Mouse (Mus musculus) hindbrain, postnatal 0 days (tissue): Measurements from ENCODE around the gene Gse1. TPM values are rescaled to one million over a fixed set of nuclear protein-coding genes. Genes with fewer than 3 reads are reported as not detected.

Source experiments
- ATAC-seq: fragments of 200-750 bp; cut with Nextera tagmentation; 2 replicates; pipeline ENCODE4 v1.8.0; 2017; ENCODE audit warnings: mild to moderate bottlenecking, moderate TSS enrichment, moderate library complexity
- DNase-seq: peaks from one replicate; pipeline ENCODE4 v3.0.0-alpha.2; 2015; ENCODE audit warnings: low spot score
- H3K27ac ChIP-seq: fragments of 300-500 bp; sonication (generic); 2 replicates; pipeline ENCODE4 v1.5.1; 2014; ENCODE audit warnings: mild to moderate bottlenecking
- H3K27me3 ChIP-seq: fragments of 300-500 bp; sonication (generic); 2 replicates; pipeline ENCODE4 v1.6.1; 2014; ENCODE audit warnings: low read length, mixed read lengths; ENCODE audit not compliant: insufficient read depth
- H3K36me3 ChIP-seq: fragments of 300-500 bp; sonication (generic); 2 replicates; pipeline ENCODE4 v1.6.1; 2014; ENCODE audit warnings: low read length, mixed read lengths; ENCODE audit not compliant: insufficient read depth
- H3K4me1 ChIP-seq: fragments of 300-500 bp; sonication (generic); 2 replicates; pipeline ENCODE4 v1.6.1; 2014; ENCODE audit warnings: antibody characterized with exemption, low read length, mixed read lengths; ENCODE audit not compliant: insufficient read depth
- H3K4me2 ChIP-seq: fragments of 300-500 bp; sonication (generic); 2 replicates; pipeline ENCODE4 v1.6.1; 2014; ENCODE audit warnings: low read depth, mild to moderate bottlenecking, low read length, moderate library complexity, mixed read lengths
- H3K4me3 ChIP-seq: fragments of 300-500 bp; sonication (generic); 2 replicates; pipeline ENCODE4 v1.5.1; 2014; ENCODE audit warnings: low read length
- H3K9ac ChIP-seq: fragments of 300-500 bp; sonication (generic); replicated peaks from 2 replicates; pipeline ENCODE4 v1.6.1; 2014; ENCODE audit warnings: mild to moderate bottlenecking, low read length, moderate library complexity, mixed read lengths
- H3K9me3 ChIP-seq: fragments of 300-500 bp; sonication (generic); 2 replicates; pipeline ENCODE4 v1.6.1; 2016; ENCODE audit warnings: low read length, mixed read lengths
- CTCF ChIP-seq: IDR thresholded peaks from 2 replicates; pipeline ENCODE4 v1.5.1; 2016; ENCODE audit warnings: antibody characterized with exemption, control low read depth, low read depth
- WGBS: fragments of 180-500 bp; shearing (Covaris S2); extraction: QIAGEN DNeasy Blood & Tissue Kit; methylation state at CpG from one replicate; pipeline ENCODE4 v1.1.7; 2014; 5-methylcytosine and 5-hydroxymethylcytosine counted together
- polyA plus RNA-seq: library from polyadenylated mRNA; unstranded; fragments of >200 nt; fragmentation: Nextera tagmentation; extraction: Ambion mirVana; gene quantifications from 2 replicates; pipeline ENCODE4 v1.2.1, GENCODE M21; 2015
- total RNA-seq: library from RNA; depleted of rRNA; stranded (reverse); fragments of >200 nt; gene quantifications from 2 replicates; pipeline ENCODE4 v1.2.3, GENCODE M21; 2014

The Gse1 gene
- total and polyA plus RNA-seq, 2 experiments from 2014 or later: 13.4 to 48.3 TPM

- ATAC-seq (no peak), DNase-seq (no peak)
- H3K27me3 ChIP-seq: no peaks in the 10 kb centered on the region
- H3K9me3 ChIP-seq: no peaks in the 10 kb centered on the region
- H3K9ac ChIP-seq: no peak overlapping the region
- WGBS: 45% methylated on average over 4 of the region's 4 CpGs
- no peak overlapping the region for H3K4me2 ChIP-seq
- H3K4me1 ChIP-seq: peaks cover 46% of the 10 kb centered on the region
- H3K4me3 ChIP-seq: no peak overlapping the region
- H3K27ac ChIP-seq: peak overlapping the region; percentile 76
- no peaks in the 10 kb centered on the region for H3K36me3 ChIP-seq
- no peak for TF ChIP-seq CTCF
Measured at GRCm38 (mm10) chr8:120424829-120425198, 196.6 kb downstream of the Gse1 start.

DNA sequence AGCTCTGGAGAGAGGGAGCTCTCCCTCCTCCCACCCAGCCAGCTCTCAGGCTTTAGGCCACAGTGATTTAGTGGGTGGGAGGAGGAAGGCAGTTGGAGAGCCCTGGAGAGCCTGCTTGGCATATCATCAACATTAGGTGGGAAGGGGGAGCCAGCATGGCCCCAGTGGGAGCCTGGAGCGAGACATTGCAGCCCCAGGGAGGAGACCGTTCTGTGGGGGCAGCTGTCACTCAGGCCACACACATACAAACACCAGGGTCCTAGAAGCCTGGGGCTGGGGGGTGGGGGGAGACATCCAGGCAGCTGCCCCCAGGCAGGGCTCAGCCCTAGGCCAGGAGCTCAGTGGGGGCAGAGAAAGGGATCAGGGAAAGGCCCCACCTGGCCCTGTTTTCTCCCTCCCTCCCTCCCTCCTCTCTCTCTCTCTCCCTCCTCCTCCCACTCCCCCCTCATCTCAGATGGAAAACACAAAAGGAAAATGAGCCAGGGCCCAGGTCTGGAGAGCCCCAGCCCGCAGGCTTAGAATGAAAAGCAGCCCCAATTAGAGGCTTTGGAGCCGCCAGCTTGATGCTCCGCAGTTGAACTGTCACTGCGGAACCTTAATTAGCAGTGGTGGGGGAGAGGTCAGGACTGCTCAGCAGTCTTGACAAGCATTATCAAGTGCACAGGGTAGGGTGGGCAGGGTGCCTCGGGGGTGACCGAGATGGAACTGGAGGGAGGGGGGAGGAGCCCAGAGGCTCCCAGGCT lies 197.1 kb downstream of the Gse1 start:
- peak; percentile 79 for DNase-seq
- 20% methylated on average over 8 of the region's 8 CpGs for WGBS
- Histone ChIP-seq H3K27me3 (no peaks in the 10 kb centered on the region), H3K9ac (0 out of 2 replicates have a peak overlapping the region, but pooled peaks have one; percentile 17), H3K4me2 (no peak overlapping the region), H3K27ac (peak overlapping the region; percentile 76), H3K36me3 (no peaks in the 10 kb centered on the region), H3K9me3 (no peaks in the 10 kb centered on the region), H3K4me3 (no peak overlapping the region), H3K4me1 (peaks cover 46% of the 10 kb centered on the region)
- TF ChIP-seq CTCF: 0 out of 2 replicates have a peak, but pooled peaks have one; percentile 7
- peak; percentile 54 for ATAC-seq

DNA sequence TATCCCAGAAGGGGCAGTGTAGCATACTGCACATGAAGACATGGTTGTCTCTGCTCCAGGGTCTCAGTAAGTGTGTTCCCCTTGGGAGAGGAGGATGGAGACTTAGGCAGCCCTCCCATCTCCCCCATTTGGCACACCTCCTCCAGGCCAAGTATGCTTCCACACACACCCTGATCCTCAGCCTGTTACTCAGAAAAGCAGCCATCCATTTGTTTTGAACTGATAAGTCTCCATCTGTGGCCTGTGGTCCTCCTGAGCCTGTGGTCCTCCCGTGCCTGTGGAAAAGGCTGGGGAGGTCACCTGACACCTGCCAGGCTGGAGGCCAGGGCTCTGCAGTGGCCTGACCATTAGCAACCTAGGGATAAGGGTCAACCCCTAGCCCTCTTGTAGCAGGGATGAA lies 197.8 kb downstream of the Gse1 start:
- H3K4me2 ChIP-seq: no peak overlapping the region
- H3K27me3 ChIP-seq: no peaks in the 10 kb centered on the region
- H3K27ac ChIP-seq: peak overlapping the region; percentile 76
- no peaks in the 10 kb centered on the region for H3K36me3 ChIP-seq
- peaks cover 46% of the 10 kb centered on the region for H3K4me1 ChIP-seq
- H3K9ac ChIP-seq: no peak overlapping the region
- WGBS: 52% methylated on average over 1 of the region's 1 CpGs
- no peak overlapping the region for H3K4me3 ChIP-seq
- no peaks in the 10 kb centered on the region for H3K9me3 ChIP-seq
- no peak for TF ChIP-seq CTCF
- no peak for ATAC-seq
- DNase-seq: no peak

- TF ChIP-seq CTCF: no peak
- H3K27me3 ChIP-seq: no peaks in the 10 kb centered on the region
- H3K4me3 ChIP-seq: no peak overlapping the region
- ATAC-seq (no peak), DNase-seq (peak; percentile 65)
- H3K27ac ChIP-seq: peak overlapping the region; percentile 76
- H3K4me1 ChIP-seq: peaks cover 39% of the 10 kb centered on the region
- H3K9me3 ChIP-seq: no peaks in the 10 kb centered on the region
- H3K4me2 ChIP-seq: no peak overlapping the region
- H3K9ac ChIP-seq: no peak overlapping the region; the same call in 1 of the 2 replicates
- 34% methylated on average over 20 of the region's 20 CpGs for WGBS
- no peaks in the 10 kb centered on the region for H3K36me3 ChIP-seq
Measured at GRCm38 (mm10) chr8:120426622-120427385, 198.5 kb downstream of the Gse1 start.

DNA sequence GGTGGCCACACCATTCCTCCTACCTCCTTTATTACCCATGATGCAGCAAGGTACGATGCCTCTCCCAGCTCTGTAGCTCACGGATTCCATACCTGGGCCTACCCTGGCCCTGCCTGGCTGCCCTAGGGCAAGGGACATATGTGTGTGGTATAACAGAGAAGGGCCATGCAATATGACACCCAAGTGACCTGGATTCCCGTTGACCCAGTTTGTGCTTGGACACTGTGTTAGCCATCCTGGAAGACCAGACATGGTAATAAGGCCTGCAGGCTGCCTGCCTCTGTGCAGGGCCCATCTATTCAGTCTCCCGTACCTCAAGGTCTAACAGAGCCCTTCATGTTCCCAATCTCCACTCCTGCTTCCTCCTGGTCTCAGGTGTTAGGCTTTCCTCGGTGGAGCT lies 200.2 kb downstream of the Gse1 start:
- ATAC-seq (no peak), DNase-seq (no peak)
- 89% methylated on average over 5 of the region's 5 CpGs for WGBS
- H3K9me3 ChIP-seq: no peaks in the 10 kb centered on the region
- H3K4me3 ChIP-seq: no peak overlapping the region
- no peaks in the 10 kb centered on the region for H3K27me3 ChIP-seq
- H3K4me1 ChIP-seq: peaks cover 33% of the 10 kb centered on the region
- no peak overlapping the region for H3K4me2 ChIP-seq
- no peak overlapping the region for H3K27ac ChIP-seq
- no peak overlapping the region for H3K9ac ChIP-seq
- no peaks in the 10 kb centered on the region for H3K36me3 ChIP-seq
- no peak for TF ChIP-seq CTCF

DNA sequence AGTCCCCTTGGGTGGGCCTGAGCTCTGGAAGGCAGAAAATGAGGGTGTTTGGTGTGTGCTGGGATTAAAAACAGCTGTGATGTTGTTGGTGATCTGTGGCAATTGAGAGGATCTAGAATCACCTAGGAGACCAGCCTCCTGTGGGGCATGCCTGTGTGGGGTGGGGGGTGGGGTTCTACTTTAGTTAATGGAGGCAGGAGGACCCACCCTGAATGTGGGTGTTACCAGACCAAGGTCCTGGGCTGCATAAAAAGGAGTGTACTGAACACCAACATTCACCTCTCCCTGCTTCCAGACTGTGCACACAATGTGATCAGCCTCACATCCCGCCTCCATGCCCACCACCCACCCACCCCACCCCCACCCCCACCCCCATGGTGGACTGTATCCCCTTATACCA lies 200.9 kb downstream of the Gse1 start:
- no peak overlapping the region for H3K4me2 ChIP-seq
- H3K4me3 ChIP-seq: no peak overlapping the region
- TF ChIP-seq CTCF: no peak
- no peaks in the 10 kb centered on the region for H3K36me3 ChIP-seq
- DNase-seq (no peak), ATAC-seq (no peak)
- H3K27ac ChIP-seq: no peak overlapping the region
- no peaks in the 10 kb centered on the region for H3K9me3 ChIP-seq
- H3K4me1 ChIP-seq: peaks cover 27% of the 10 kb centered on the region
- WGBS: 83% methylated on average over 1 of the region's 1 CpGs
- no peaks in the 10 kb centered on the region for H3K27me3 ChIP-seq
- no peak overlapping the region for H3K9ac ChIP-seq
